Mouse (Mus musculus): ENCODE results near the gene Olfr1368. TPM values are rescaled to one million over a fixed set of nuclear protein-coding genes. Genes with fewer than 3 reads are reported as not detected.

Gene Olfr1368
- polyA plus RNA-seq, 1 experiment, result not detected

- H3ac ChIP-seq (ENCODE audit: control insufficient read depth, insufficient read length), result no peak overlapping the region
- peak overlapping the region; percentile 34 for H3K4me3 ChIP-seq
- TF ChIP-seq SRF (IDR thresholded peaks at IDR 0.05; ENCODE audit: control insufficient read depth, insufficient read length, low read depth) (no peak), REST (IDR thresholded peaks at IDR 0.05; ENCODE audit: insufficient read depth, insufficient read length) (no peak), USF1 (IDR thresholded peaks at IDR 0.05; ENCODE audit: low read depth) (peak; percentile 58), TCF12 (IDR thresholded peaks at IDR 0.05; ENCODE audit: insufficient read depth, poor library complexity, severe bottlenecking) (no peak)
- no peaks in the 10 kb centered on the region for H3K27me3 ChIP-seq (ENCODE audit: control insufficient read depth, insufficient read depth, insufficient read length)
- H3K4me2 ChIP-seq (ENCODE audit: low read depth), result peak overlapping the region; percentile 95
- no peaks in the 10 kb centered on the region for H3K79me2 ChIP-seq (ENCODE audit: control insufficient read depth, insufficient read depth)
- no peaks in the 10 kb centered on the region for H3K36me3 ChIP-seq (ENCODE audit: control insufficient read depth, insufficient read depth)
Measured at GRCm38 (mm10) chr13:21169121-21169656, 23.5 kb upstream of the Olfr1368 start.

- Histone ChIP-seq H3K4me2 (ENCODE audit: low read depth) (peak overlapping the region; percentile 95), H3K79me2 (ENCODE audit: control insufficient read depth, insufficient read depth) (no peaks in the 10 kb centered on the region), H3K27me3 (ENCODE audit: control insufficient read depth, insufficient read depth, insufficient read length) (no peaks in the 10 kb centered on the region), H3K36me3 (ENCODE audit: control insufficient read depth, insufficient read depth) (no peaks in the 10 kb centered on the region), H3K4me3 (peak overlapping the region; percentile 34), H3ac (ENCODE audit: control insufficient read depth, insufficient read length) (no peak overlapping the region)
- TF ChIP-seq POLR2AphosphoS2 (IDR thresholded peaks at IDR 0.05; ENCODE audit: insufficient read length, low read depth), result no peak
- TF ChIP-seq MYOD1 (IDR thresholded peaks at IDR 0.05; ENCODE audit: control insufficient read depth in 1 of 3, insufficient read length in 2 of 3, low read depth in 2 of 3), result no peak
- TF ChIP-seq TCF3 (IDR thresholded peaks at IDR 0.05; ENCODE audit: insufficient read length, low read depth), result no peak
- TF ChIP-seq MAX (IDR thresholded peaks at IDR 0.05; ENCODE audit: low read depth), result no peak
- no peak for TF ChIP-seq USF1 (IDR thresholded peaks at IDR 0.05; ENCODE audit: low read depth)
- no peak for TF ChIP-seq TCF12 (IDR thresholded peaks at IDR 0.05; ENCODE audit: insufficient read depth, poor library complexity, severe bottlenecking)
- no peak for TF ChIP-seq CEBPB (IDR thresholded peaks at IDR 0.05; ENCODE audit: insufficient read depth, poor library complexity, severe bottlenecking)
- no peak for TF ChIP-seq E2F4 (IDR thresholded peaks at IDR 0.05; ENCODE audit: insufficient read depth)
- no peak for TF ChIP-seq SRF (IDR thresholded peaks at IDR 0.05; ENCODE audit: control insufficient read depth, insufficient read length, low read depth)
- TF ChIP-seq MYOG (IDR thresholded peaks at IDR 0.05; ENCODE audit: control insufficient read depth in 1 of 3, insufficient read depth in 1 of 3, insufficient read length in 2 of 3, low read depth in 2 of 3), result no peak
- no peak for TF ChIP-seq REST (IDR thresholded peaks at IDR 0.05; ENCODE audit: insufficient read depth, insufficient read length)
- no peak for TF ChIP-seq POLR2A (IDR thresholded peaks at IDR 0.05; ENCODE audit: insufficient read length, low read depth)
Measured at GRCm38 (mm10) chr13:21168371-21169011, 22.8 kb upstream of the Olfr1368 start.

- H3K27me3 ChIP-seq (ENCODE audit: control insufficient read depth, insufficient read depth, insufficient read length), result no peaks in the 10 kb centered on the region
- TF ChIP-seq TCF12 (IDR thresholded peaks at IDR 0.05; ENCODE audit: insufficient read depth, poor library complexity, severe bottlenecking) (no peak), POLR2AphosphoS2 (IDR thresholded peaks at IDR 0.05; ENCODE audit: insufficient read length, low read depth) (no peak), TCF3 (IDR thresholded peaks at IDR 0.05; ENCODE audit: insufficient read length, low read depth) (no peak), MAX (IDR thresholded peaks at IDR 0.05; ENCODE audit: low read depth) (no peak), E2F4 (IDR thresholded peaks at IDR 0.05; ENCODE audit: insufficient read depth) (no peak), CEBPB (IDR thresholded peaks at IDR 0.05; ENCODE audit: insufficient read depth, poor library complexity, severe bottlenecking) (no peak), USF1 (IDR thresholded peaks at IDR 0.05; ENCODE audit: low read depth) (no peak), POLR2A (IDR thresholded peaks at IDR 0.05; ENCODE audit: insufficient read length, low read depth) (no peak), REST (IDR thresholded peaks at IDR 0.05; ENCODE audit: insufficient read depth, insufficient read length) (no peak), MYOD1 (IDR thresholded peaks at IDR 0.05; ENCODE audit: control insufficient read depth in 1 of 3, insufficient read length in 2 of 3, low read depth in 2 of 3) (no peak), SRF (IDR thresholded peaks at IDR 0.05; ENCODE audit: control insufficient read depth, insufficient read length, low read depth) (no peak), MYOG (IDR thresholded peaks at IDR 0.05; ENCODE audit: control insufficient read depth in 1 of 3, insufficient read depth in 1 of 3, insufficient read length in 2 of 3, low read depth in 2 of 3) (no peak)
- H3K79me2 ChIP-seq (ENCODE audit: control insufficient read depth, insufficient read depth), result no peaks in the 10 kb centered on the region
- no peaks in the 10 kb centered on the region for H3K36me3 ChIP-seq (ENCODE audit: control insufficient read depth, insufficient read depth)
- peak overlapping the region; percentile 95 for H3K4me2 ChIP-seq (ENCODE audit: low read depth)
- H3K4me3 ChIP-seq, result peak overlapping the region; percentile 34
- no peak overlapping the region for H3ac ChIP-seq (ENCODE audit: control insufficient read depth, insufficient read length)
Measured at GRCm38 (mm10) chr13:21167910-21168300, 22.2 kb upstream of the Olfr1368 start.

GRCm38 (mm10) chr13:21166936-21167909, 21.6 kb upstream of the Olfr1368 start:
- Histone ChIP-seq H3K4me2 (ENCODE audit: low read depth) (peak overlapping the region; percentile 95), H3K4me3 (peak overlapping the region; percentile 34), H3K27me3 (ENCODE audit: control insufficient read depth, insufficient read depth, insufficient read length) (no peaks in the 10 kb centered on the region), H3ac (ENCODE audit: control insufficient read depth, insufficient read length) (no peak overlapping the region), H3K79me2 (ENCODE audit: control insufficient read depth, insufficient read depth) (no peaks in the 10 kb centered on the region), H3K36me3 (ENCODE audit: control insufficient read depth, insufficient read depth) (no peaks in the 10 kb centered on the region)
- TF ChIP-seq MAX (IDR thresholded peaks at IDR 0.05; ENCODE audit: low read depth), result peak; percentile 46
- TF ChIP-seq USF1 (IDR thresholded peaks at IDR 0.05; ENCODE audit: low read depth), result peak; percentile 88
- no peak for TF ChIP-seq TCF3 (IDR thresholded peaks at IDR 0.05; ENCODE audit: insufficient read length, low read depth)

All from myocyte (in vitro differentiated cells).